Mouse (Mus musculus) midbrain, embryonic 10.5 days (tissue): ENCODE results near the gene Olfr484. TPM values are rescaled to one million over a fixed set of nuclear protein-coding genes. Genes with fewer than 3 reads are reported as not detected.
"Not testable (repeated sequence)": the region's sequence is repeated elsewhere in the genome, so short reads cannot be mapped to it uniquely, and the experiment has no call there.

Source experiments
- DNase-seq: peaks from one replicate; pipeline ENCODE4 v3.0.0-alpha.2; 2017; ENCODE audit warnings: low spot score
- H3K27ac ChIP-seq: fragments of 300-500 bp; sonication (generic); replicated peaks from 2 replicates; pipeline ENCODE4 v1.5.1; 2016; ENCODE audit warnings: mild to moderate bottlenecking
- H3K27me3 ChIP-seq: fragments of 300-500 bp; sonication (generic); 2 replicates; pipeline ENCODE4 v1.6.1; 2016; ENCODE audit warnings: low read depth, mild to moderate bottlenecking; ENCODE audit not compliant: poor library complexity, severe bottlenecking
- H3K36me3 ChIP-seq: fragments of 300-500 bp; sonication (generic); 2 replicates; pipeline ENCODE4 v1.6.1; 2016; ENCODE audit warnings: mild to moderate bottlenecking, moderate library complexity
- H3K4me1 ChIP-seq: fragments of 300-500 bp; sonication (generic); 2 replicates; pipeline ENCODE4 v1.6.1; 2016
- H3K4me3 ChIP-seq: fragments of 300-500 bp; sonication (generic); 2 replicates; pipeline ENCODE4 v1.5.1; 2016; ENCODE audit warnings: mild to moderate bottlenecking, moderate library complexity
- H3K9me3 ChIP-seq: fragments of 300-500 bp; sonication (generic); replicated peaks from 2 replicates; pipeline ENCODE4 v1.6.1; 2016; ENCODE audit warnings: mild to moderate bottlenecking
- whole genome bisulfite sequencing: fragments of 180-500 bp; shearing (Covaris S2); methylation state at CpG from one replicate; pipeline ENCODE4 v1.1.7; 2016; 5-methylcytosine and 5-hydroxymethylcytosine counted together
- polyA plus RNA-seq: library from polyadenylated mRNA; unstranded; fragments of >200 nt; fragmentation: Nextera tagmentation; extraction: Ambion mirVana; gene quantifications from 2 replicates; pipeline ENCODE4 v1.2.1, GENCODE M21; 2016

Olfr484 gene
- not detected in 2 replicates for polyA plus RNA-seq

DNA sequence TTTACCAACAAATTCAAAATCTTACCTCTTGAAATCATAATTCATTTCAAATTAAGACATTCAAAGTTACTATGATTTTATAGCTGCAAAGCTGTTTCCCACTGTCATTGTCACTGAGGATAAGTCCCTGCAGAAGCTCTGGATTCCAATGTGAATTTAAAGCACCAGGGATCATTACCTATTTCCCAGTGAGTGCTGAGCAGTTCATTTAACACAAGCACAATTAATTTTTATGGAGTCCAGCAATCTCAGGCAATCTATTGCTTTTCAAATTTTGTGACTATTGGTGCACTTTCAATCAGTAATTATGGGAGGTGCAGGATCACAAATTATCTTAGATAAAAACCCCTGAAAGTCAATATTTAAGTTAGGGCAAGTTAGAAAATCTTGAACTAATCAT is at the start of gene Olfr484:
Gene Olfr484 (minus strand): TSS at position 101 of the 400 bp plus-strand sequence.
- H3K27me3 ChIP-seq: no peaks in the 10 kb centered on the region
- H3K27ac ChIP-seq: no peak within 1 kb of the TSS
- no peak within 1 kb of the TSS for H3K4me3 ChIP-seq
- no peak for DNase-seq
- no peaks in the 10 kb centered on the region for H3K36me3 ChIP-seq
- H3K9me3 ChIP-seq: no peaks in the 10 kb centered on the region
- no peaks in the 10 kb centered on the region for H3K4me1 ChIP-seq

- not testable (repeated sequence) for H3K4me3 ChIP-seq, DNase-seq, H3K4me1 ChIP-seq, H3K9me3 ChIP-seq, H3K27ac ChIP-seq, H3K27me3 ChIP-seq, H3K36me3 ChIP-seq
- WGBS: 81% methylated on average over 1 of the region's 1 CpGs
Observed at GRCm38 (mm10) chr7:108172642-108173041, 45.4 kb upstream of the Olfr484 start, which contains the start of gene Olfr486. Gene Olfr486 (minus strand): TSS chr7:108172742.

DNA sequence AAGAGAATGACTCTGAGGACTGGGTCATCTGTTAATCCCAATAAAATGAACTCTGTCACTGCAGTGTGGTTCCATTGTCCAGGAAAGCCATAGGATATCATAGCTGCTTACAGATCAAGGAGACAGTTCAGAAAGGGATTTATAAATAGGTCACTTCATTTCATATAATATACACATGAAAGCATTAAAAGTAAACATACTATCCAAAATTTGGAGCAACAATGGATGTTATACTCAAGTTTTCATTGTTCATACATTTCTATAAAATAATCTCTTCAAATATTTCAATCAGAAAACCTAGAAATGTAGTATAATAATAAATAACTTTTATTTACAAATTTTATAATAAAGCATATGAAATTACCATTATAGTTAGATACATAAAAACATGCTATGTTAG is 32.5 kb upstream of the Olfr484 start, which contains the start of gene Olfr485:
Gene Olfr485 (minus strand): TSS at position 101 of the 400 bp plus-strand sequence.
- Histone ChIP-seq H3K4me1 (no peaks in the 10 kb centered on the region), H3K9me3 (no peaks in the 10 kb centered on the region), H3K27me3 (no peaks in the 10 kb centered on the region), H3K4me3 (no peak within 1 kb of the TSS), H3K27ac (no peak within 1 kb of the TSS), H3K36me3 (no peaks in the 10 kb centered on the region)
- DNase-seq: no peak

GRCm38 (mm10) chr7:108121416-108121815 is 5.8 kb downstream of the Olfr484 start:
- H3K4me1 ChIP-seq: no peaks in the 10 kb centered on the region
- no peak for DNase-seq
- H3K9me3 ChIP-seq: no peaks in the 10 kb centered on the region
- H3K4me3 ChIP-seq: no peak overlapping the region
- no peaks in the 10 kb centered on the region for H3K36me3 ChIP-seq
- 84% methylated on average over 1 of the region's 1 CpGs for WGBS
- H3K27ac ChIP-seq: no peak overlapping the region
- no peaks in the 10 kb centered on the region for H3K27me3 ChIP-seq

- Histone ChIP-seq H3K27me3 (no peaks in the 10 kb centered on the region), H3K36me3 (no peaks in the 10 kb centered on the region), H3K4me1 (no peaks in the 10 kb centered on the region), H3K9me3 (no peaks in the 10 kb centered on the region), H3K27ac (no peak overlapping the region), H3K4me3 (no peak overlapping the region)
- WGBS: 4% methylated on average over 1 of the region's 1 CpGs
- no peak for DNase-seq
Observed at GRCm38 (mm10) chr7:108120681-108121080, 6.6 kb downstream of the Olfr484 start.

GRCm38 (mm10) chr7:108100549-108100948 is 26.7 kb downstream of the Olfr484 start, which contains the start of gene Olfr483:
Gene Olfr483 (plus strand): TSS chr7:108100849.
- DNase-seq: no peak
- Histone ChIP-seq H3K27me3 (no peaks in the 10 kb centered on the region), H3K4me3 (no peak within 1 kb of the TSS), H3K9me3 (no peaks in the 10 kb centered on the region), H3K4me1 (no peaks in the 10 kb centered on the region), H3K27ac (no peak within 1 kb of the TSS), H3K36me3 (no peaks in the 10 kb centered on the region)
- WGBS: 98% methylated on average over 1 of the region's 1 CpGs

GRCm38 (mm10) chr7:108097486-108097885 is 29.8 kb downstream of the Olfr484 start, which contains the start of gene Olfr482:
Gene Olfr482 (minus strand): TSS chr7:108097586.
- H3K27ac ChIP-seq: no peak within 1 kb of the TSS
- H3K4me3 ChIP-seq: no peak within 1 kb of the TSS
- H3K36me3 ChIP-seq: no peaks in the 10 kb centered on the region
- no peaks in the 10 kb centered on the region for H3K9me3 ChIP-seq
- 84% methylated on average over 1 of the region's 1 CpGs for WGBS
- H3K27me3 ChIP-seq: no peaks in the 10 kb centered on the region
- no peaks in the 10 kb centered on the region for H3K4me1 ChIP-seq
- DNase-seq: no peak

DNA sequence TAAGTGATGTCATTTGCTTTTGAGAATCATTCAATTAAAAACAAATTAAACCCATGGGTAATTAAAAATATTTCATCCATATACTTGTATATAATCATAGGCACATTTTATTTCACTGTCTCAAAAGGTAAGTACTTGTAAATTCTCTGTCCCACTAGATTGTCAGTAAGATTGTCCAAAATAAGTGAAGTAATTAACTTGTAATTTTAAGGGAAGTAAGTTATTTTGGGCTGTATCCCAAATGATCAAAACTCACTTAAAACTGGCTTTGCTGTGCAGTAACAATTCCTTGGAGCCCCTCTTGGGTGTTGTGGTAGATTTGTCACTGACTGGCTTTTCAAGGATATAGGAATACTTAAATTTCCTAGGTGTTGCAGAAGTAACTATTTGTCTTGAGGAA is 47.7 kb downstream of the Olfr484 start, which contains the start of gene Olfr481:
Gene Olfr481 (plus strand): TSS at position 301 of the 400 bp plus-strand sequence.
- H3K36me3 ChIP-seq: no peaks in the 10 kb centered on the region
- no peak for DNase-seq

More for the DNA sequence above, 47.7 kb downstream of the Olfr484 start, which contains the start of gene Olfr481:
- Histone ChIP-seq H3K9me3 (no peaks in the 10 kb centered on the region), H3K27ac (no peak within 1 kb of the TSS), H3K27me3 (no peaks in the 10 kb centered on the region), H3K4me1 (no peaks in the 10 kb centered on the region), H3K4me3 (no peak within 1 kb of the TSS)

Other genes starting within 250 kb of the Olfr484 start
- 0.02 TPM in 1 of 2 replicates, not detected in the other for gene Olfr472, start 229.5 kb downstream of the Olfr484 start, polyA plus RNA-seq
- not detected in 2 replicates for gene Olfr473, start 197.0 kb downstream of the Olfr484 start, polyA plus RNA-seq
- not detected in 2 replicates for gene Olfr474, start 172.8 kb downstream of the Olfr484 start, polyA plus RNA-seq
- gene Olfr476, start 162.6 kb downstream of the Olfr484 start, polyA plus RNA-seq: not detected in 2 replicates
- not detected in 2 replicates for gene Olfr477, start 140.8 kb downstream of the Olfr484 start, polyA plus RNA-seq
- gene Olfr478, start 93.5 kb downstream of the Olfr484 start, polyA plus RNA-seq: not detected in 2 replicates
- not detected in 2 replicates for gene Olfr479, start 76.8 kb downstream of the Olfr484 start, polyA plus RNA-seq
- not detected in 2 replicates for gene Olfr480, start 60.1 kb downstream of the Olfr484 start, polyA plus RNA-seq
- gene Olfr481, start 47.6 kb downstream of the Olfr484 start, polyA plus RNA-seq: not detected in 2 replicates
- 0.05 TPM in 1 of 2 replicates, not detected in the other for gene Olfr482, start 29.9 kb downstream of the Olfr484 start, polyA plus RNA-seq
- not detected in 2 replicates for gene Olfr483, start 26.6 kb downstream of the Olfr484 start, polyA plus RNA-seq
- gene Olfr485, start 32.4 kb upstream of the Olfr484 start, polyA plus RNA-seq: not detected in 2 replicates
- gene Olfr486, start 45.3 kb upstream of the Olfr484 start, polyA plus RNA-seq: not detected in 2 replicates
- gene Olfr487, start 87.2 kb upstream of the Olfr484 start, polyA plus RNA-seq: not detected in 2 replicates
- not detected in 2 replicates for gene Olfr488, start 130.9 kb upstream of the Olfr484 start, polyA plus RNA-seq
- gene Olfr490, start 161.5 kb upstream of the Olfr484 start, polyA plus RNA-seq: not detected in 2 replicates
- not detected in 2 replicates for gene Olfr491, start 186.0 kb upstream of the Olfr484 start, polyA plus RNA-seq
- gene Olfr492, start 196.2 kb upstream of the Olfr484 start, polyA plus RNA-seq: not detected in 2 replicates
- gene Olfr493, start 219.5 kb upstream of the Olfr484 start, polyA plus RNA-seq: not detected in 2 replicates
- not detected in 2 replicates for gene Olfr494, start 237.9 kb upstream of the Olfr484 start, polyA plus RNA-seq